Mouse (Mus musculus) brain, embryonic 14.5 days (tissue): ENCODE measurements at regions not wholly inside any gene's neighbourhood (a gene's known extent, or its start where the extent isn't known, plus 50 kb on each side); places are given as distances from the start of the nearest gene placed in this dataset.
"Not testable (repeated sequence)": the region's sequence is repeated elsewhere in the genome, so short reads cannot be mapped to it uniquely, and the experiment has no call there.

Source experiments
- DNase-seq: peaks from one replicate; pipeline ENCODE4 v3.0.0-alpha.2; 2011; ENCODE audit warnings: low read depth
- CTCF ChIP-seq: fragments of 200-500 bp; IDR thresholded peaks from 2 replicates; pipeline ENCODE4 v1.5.1; 2012; ENCODE audit warnings: inconsistent platforms, mild to moderate bottlenecking, moderate library complexity, borderline replicate concordance; ENCODE audit not compliant: insufficient read depth, insufficient read length; ENCODE audit errors: extremely low read depth
- POLR2A ChIP-seq: fragments of 200-500 bp; IDR thresholded peaks from 2 replicates; pipeline ENCODE4 v1.6.1; 2012; ENCODE audit warnings: mild to moderate bottlenecking, inconsistent platforms, borderline replicate concordance; ENCODE audit not compliant: poor library complexity, insufficient read depth, insufficient read length, severe bottlenecking; ENCODE audit errors: extremely low read depth

DNA sequence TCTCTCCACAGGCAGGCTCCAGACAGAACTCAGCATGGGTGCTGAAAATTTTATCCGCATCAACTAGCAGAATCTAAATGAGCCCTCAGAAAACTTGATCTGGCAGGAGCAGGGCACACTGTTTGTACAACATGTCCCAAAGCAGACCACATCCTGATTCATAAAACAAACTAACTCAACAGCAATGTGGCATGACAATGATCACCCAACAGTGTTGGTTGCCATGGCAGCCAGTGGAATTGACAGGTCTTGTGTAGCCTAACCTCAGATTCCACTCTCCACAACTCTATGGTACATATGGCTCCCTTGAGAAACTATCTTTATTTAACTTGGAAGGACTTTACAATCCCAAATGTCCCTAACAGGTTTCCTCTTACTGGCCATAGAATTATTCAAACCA is 82.3 kb upstream of the Adtrp start:
- DNase-seq, result peak; percentile 18
- TF ChIP-seq CTCF (no peak), POLR2A (no peak)

DNA sequence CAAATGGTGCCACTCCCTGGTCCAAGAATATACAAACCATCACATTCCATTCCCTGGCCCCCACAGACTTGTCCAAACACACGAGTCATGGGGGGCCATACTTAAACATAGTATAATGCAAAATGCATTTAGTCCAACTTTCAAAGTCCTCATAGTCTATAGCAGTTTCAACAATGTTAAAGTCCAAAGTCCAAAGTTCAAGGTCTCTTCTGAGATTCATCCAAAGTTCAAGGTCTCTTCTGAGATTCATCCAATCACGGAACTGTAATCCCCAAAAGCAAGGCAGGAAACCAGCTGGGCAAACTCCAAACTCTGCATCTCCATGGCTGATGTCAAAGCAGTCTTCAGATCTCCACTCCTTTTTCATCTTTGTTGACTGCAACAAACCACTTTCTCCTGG is 78.4 kb upstream of the Adtrp start:
- DNase-seq, result not testable (repeated sequence)

DNA sequence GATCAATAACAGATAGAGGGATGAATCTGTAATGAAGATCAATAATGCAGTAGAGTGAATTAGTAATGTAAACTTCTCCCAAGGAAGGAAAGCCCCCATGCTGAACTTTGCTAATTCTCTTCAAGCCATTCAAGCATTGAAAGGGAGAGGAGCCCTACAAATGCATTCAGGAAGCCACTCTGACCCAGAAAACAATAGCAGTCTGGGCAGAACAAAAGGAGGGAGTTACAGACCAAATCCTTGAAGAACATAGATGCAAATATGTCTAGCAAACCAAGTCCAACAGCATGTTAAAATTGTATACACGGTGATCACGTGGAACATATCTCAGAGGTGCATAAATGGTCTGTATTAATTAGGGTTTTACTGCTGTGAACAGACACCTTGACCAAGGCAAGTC is 77.7 kb upstream of the Adtrp start:
- TF ChIP-seq POLR2A, result no peak
- TF ChIP-seq CTCF, result no peak
- no peak for DNase-seq

- TF ChIP-seq CTCF (no peak), POLR2A (no peak)
- DNase-seq, result no peak
Observed at GRCm38 (mm10) chr13:41921178-41921577, 73.7 kb upstream of the Adtrp start.

DNA sequence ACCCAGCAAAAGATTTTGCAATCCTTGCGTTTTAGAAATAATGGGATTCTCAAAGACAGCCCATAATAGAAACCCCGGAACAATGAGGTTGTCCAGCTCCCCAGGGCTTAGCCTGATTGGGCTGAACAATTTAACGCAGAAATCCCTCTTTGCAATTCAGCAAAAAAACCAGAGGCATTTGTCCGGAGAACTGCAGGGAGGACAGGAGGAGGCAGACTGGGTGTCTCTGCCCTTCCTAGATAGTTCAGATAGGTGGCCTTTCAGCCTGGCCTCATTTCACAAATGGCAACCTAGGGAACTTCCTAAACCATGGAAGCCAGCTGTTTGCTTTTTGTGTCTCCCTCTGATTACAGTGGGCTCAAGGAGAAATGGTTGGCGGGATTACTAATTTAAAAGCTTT is 71.0 kb upstream of the Adtrp start:
- TF ChIP-seq POLR2A (no peak), CTCF (no peak)
- peak; percentile 52 for DNase-seq

DNA sequence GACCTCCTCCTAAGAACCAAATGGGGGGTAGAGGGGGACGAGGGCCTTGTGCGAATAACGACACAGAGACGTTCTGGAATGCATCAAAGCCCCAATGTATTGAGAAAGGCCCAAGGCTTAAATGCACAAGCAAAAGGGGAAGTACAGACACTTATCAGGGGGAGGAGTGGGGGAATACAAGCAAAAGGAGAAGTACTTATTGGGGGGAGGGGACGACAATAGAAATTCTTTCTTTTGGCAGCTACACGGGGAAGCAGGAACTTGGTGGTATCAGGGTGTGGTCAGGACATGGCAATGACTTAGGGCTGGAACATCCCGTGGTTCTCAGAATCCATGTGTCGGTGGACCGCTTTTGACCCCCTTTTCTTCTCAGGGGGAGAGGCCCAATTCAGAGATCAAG is 68.3 kb upstream of the Adtrp start:
- DNase-seq, result not testable (repeated sequence)

GRCm38 (mm10) chr13:41910736-41911135 is 63.3 kb upstream of the Adtrp start:
- TF ChIP-seq CTCF, result no peak
- TF ChIP-seq POLR2A, result no peak

DNA sequence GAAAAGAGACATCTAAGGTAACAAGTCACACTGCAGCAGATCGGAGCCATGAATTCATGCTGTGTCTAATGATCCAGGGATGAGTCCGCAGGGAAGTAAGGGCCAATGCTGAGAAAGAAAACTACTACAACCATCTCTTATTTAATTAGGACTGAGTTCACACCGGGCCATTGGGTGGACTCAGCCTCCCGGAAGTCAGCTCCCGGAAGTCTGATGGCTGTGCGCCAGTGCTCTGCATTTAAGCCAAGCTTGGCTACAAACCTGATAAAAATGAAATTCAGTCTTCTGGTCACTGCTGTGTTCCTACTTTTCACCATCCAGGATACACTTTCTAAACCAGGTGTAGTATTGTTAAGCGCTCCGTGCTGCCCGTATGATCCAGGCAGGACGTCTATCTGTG is 62.8 kb upstream of the Adtrp start:
- DNase-seq, result no peak
- TF ChIP-seq POLR2A (no peak), CTCF (no peak)

More at GRCm38 (mm10) chr13:41910736-41911135, 63.3 kb upstream of the Adtrp start:
- no peak for DNase-seq

- no peak for TF ChIP-seq CTCF
Observed at GRCm38 (mm10) chr13:41907027-41907426, 59.5 kb upstream of the Adtrp start.

DNA sequence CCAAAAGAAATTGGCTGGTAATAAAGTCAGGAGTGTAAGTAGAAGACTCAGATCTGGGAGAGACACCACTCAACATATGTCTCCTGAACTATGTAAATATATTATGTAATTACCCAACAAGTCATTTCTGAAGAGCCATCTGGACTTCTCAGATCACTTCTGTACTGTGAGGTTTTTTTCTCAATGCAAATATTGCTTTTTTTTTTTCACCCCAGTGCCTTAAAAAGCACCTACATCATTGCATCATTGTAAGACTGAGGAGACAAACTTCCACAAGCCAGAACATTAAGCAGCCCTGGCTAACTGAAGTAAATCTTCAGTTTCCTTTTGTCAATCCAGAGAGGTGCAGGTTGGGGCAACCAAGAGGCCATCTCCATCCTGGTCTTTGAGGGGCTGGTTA is 55.8 kb upstream of the Adtrp start:
- no peak for TF ChIP-seq CTCF
- TF ChIP-seq POLR2A, result no peak
- no peak for DNase-seq

More at GRCm38 (mm10) chr13:41907027-41907426, 59.5 kb upstream of the Adtrp start:
- DNase-seq, result no peak

DNA sequence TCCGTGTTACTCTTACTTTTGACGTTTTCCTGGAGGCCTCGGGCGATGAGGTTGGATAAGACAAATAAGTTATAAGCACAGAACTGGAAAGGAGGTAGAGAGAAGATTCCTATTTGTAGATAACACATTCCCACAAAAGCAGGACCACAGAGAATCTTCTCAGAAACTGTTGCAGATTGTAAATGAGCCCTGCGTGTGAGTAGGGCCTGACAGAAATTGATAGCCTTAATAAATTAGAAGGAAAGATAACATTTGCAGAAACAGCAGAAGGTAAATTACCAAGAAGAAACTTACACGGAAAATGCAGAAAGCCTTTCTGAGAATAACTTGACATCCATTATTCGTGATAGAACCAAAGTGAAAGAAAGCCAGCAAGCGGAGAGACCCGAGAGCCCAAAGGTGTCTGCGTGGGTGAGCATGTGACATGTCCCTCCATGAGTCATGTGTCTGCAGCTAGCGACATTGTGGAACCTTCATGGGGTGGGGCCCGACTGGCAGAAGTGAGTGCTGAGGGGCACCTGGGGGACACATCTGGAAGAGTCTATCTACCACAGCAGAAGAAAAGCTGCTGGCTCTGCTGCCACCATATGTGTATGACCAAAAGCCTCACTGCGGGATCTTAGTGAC is 52.5 kb upstream of the Adtrp start:
- no peak for TF ChIP-seq POLR2A
- TF ChIP-seq CTCF, result no peak
- DNase-seq, result no peak

DNA sequence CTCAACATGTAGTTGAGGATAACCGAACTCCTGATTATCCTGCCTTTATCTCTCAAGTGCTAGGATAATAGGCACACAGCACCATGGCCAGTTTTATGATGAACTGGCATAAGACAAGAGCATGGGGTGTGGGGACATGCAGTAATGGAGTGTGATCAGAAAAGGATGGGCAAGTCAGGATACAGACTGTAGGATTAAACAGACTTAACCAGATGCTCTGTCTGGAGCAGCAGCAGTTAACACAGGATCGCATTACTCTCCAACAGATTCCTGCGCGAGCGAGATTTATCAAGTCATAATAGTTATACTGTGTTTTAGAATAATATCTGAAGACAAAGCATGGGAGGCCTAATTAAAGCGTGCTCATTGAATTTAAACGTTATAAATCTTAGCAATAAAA is 51.8 kb upstream of the Adtrp start:
- TF ChIP-seq POLR2A, result no peak
- TF ChIP-seq CTCF, result no peak
- DNase-seq, result no peak
